Mouse (Mus musculus): ENCODE results near the gene Kcnip1. TPM values are rescaled to one million over a fixed set of nuclear protein-coding genes. Genes with fewer than 3 reads are reported as not detected.

The Kcnip1 gene
- polyA plus RNA-seq, 1 experiment from 2014 or later: 112 TPM

DNA sequence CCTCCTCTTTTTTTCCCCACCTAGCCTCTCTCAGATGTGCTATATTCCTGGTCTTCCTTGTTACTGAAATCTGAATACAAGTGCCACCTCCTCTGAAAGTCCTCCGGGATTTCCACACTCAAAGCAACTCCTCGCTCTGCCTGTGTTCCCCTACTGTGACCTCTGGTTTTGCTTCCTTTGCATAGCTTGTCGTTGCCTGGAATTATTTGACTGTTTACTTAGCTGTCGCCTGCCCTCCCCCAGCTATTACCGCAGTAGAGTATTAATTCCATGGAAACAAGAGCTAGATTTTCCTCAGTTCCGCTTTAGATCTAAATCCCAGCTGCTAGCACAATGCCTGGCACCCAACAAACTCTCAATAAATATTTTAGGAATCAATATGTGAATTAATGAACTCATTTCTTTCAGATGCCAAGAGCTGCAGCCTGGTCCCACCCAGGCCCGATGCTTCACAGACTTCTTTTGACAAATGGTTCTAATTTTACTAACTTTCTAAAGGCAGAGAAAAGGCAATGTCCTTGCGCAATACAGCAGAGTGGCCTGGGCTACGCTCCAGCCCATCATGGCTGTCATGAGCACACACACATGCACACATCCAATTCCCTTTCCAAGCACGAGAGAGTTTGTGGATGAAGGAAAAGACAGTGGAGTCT, 192.4 kb downstream of the Kcnip1 start:
- H3K9ac ChIP-seq (ENCODE audit: low read depth, low read length): no peak overlapping the region
- H3K9me3 ChIP-seq (replicated peaks; ENCODE audit: control insufficient read depth, low read length, poor library complexity, severe bottlenecking): no peaks in the 10 kb centered on the region; the same call in 1 of the 2 replicates
- WGBS: 62% methylated on average over 10 of the region's 10 CpGs
- no peak for ATAC-seq
- H3K4me1 ChIP-seq (ENCODE audit: control insufficient read depth, insufficient read depth, low read length): peaks cover 13% of the 10 kb centered on the region
- H3K36me3 ChIP-seq (ENCODE audit: control insufficient read depth, insufficient read depth, low read length): no peaks in the 10 kb centered on the region
- no peak overlapping the region for H3K4me2 ChIP-seq (ENCODE audit: low read length)
- H3K27me3 ChIP-seq (ENCODE audit: control insufficient read depth, insufficient read depth, low read depth, low read length): no peaks in the 10 kb centered on the region
- H3K27ac ChIP-seq (ENCODE audit: low read length): no peak overlapping the region
- H3K4me3 ChIP-seq (ENCODE audit: low read depth, low read length): no peak overlapping the region

DNA sequence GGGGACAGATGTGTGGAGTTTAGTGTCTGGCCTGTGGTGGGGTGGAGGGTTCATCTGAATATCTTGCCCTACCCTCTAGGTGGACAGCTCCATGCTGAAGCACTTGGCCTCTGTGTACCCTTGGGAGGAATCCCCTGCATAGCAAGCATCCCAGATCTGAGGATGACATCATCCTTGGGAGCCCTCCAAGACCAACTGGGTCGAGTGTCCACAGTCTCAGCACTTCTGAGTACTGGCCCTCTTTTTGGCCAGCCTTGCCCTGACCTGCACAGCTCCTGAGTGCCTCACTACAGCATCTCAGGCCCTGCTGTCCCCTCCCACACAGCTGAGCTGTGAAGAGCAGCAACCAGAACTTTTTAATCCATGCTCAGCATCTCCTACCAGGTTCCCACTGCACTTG, 193.0 kb downstream of the Kcnip1 start:
- Histone ChIP-seq H3K27me3 (ENCODE audit: control insufficient read depth, insufficient read depth, low read depth, low read length) (no peaks in the 10 kb centered on the region), H3K9ac (ENCODE audit: low read depth, low read length) (no peak overlapping the region), H3K4me1 (ENCODE audit: control insufficient read depth, insufficient read depth, low read length) (peaks cover 13% of the 10 kb centered on the region), H3K9me3 (replicated peaks; ENCODE audit: control insufficient read depth, low read length, poor library complexity, severe bottlenecking) (no peaks in the 10 kb centered on the region; the same call in 1 of the 2 replicates), H3K36me3 (ENCODE audit: control insufficient read depth, insufficient read depth, low read length) (no peaks in the 10 kb centered on the region), H3K4me2 (ENCODE audit: low read length) (no peak overlapping the region), H3K27ac (ENCODE audit: low read length) (no peak overlapping the region), H3K4me3 (ENCODE audit: low read depth, low read length) (no peak overlapping the region)
- WGBS: 33% methylated on average over 1 of the region's 1 CpGs
- no peak for ATAC-seq

DNA sequence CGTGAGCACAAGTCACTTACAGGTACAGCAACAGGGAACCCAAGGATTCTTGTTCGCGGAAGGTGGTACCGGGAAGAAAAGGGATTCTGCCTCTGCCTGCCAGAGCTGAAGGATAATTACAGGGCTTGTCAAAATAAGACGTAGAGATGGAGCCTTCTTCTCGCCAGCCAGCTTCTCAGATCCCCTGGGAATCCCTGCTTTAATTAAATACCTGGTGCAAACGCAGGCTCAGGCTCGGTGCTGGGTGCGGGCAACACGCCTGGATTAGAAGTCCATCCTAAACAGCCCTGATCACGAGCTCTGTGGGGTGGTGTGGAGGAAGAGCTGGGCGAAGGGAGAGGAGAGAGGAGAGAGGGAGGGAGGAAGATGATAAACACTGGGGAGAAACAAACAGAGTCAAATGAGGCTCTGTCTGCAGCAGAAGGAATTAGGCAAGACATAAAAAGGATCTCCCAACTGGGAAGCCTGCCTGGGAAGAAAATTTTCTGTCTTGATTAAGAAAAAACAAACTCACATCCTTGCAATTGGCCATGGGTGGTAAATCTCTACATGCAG, 194.8 kb downstream of the Kcnip1 start:
- Histone ChIP-seq H3K27ac (ENCODE audit: low read length) (peak overlapping the region; percentile 48), H3K36me3 (ENCODE audit: control insufficient read depth, insufficient read depth, low read length) (no peaks in the 10 kb centered on the region), H3K4me3 (ENCODE audit: low read depth, low read length) (no peak overlapping the region), H3K4me2 (ENCODE audit: low read length) (no peak overlapping the region), H3K9ac (ENCODE audit: low read depth, low read length) (no peak overlapping the region), H3K27me3 (ENCODE audit: control insufficient read depth, insufficient read depth, low read depth, low read length) (no peaks in the 10 kb centered on the region), H3K9me3 (replicated peaks; ENCODE audit: control insufficient read depth, low read length, poor library complexity, severe bottlenecking) (no peaks in the 10 kb centered on the region; the same call in 1 of the 2 replicates), H3K4me1 (ENCODE audit: control insufficient read depth, insufficient read depth, low read length) (peaks cover 13% of the 10 kb centered on the region)
- 36% methylated on average over 12 of the region's 12 CpGs for WGBS
- peak; percentile 44; the same call in 1 of the 2 replicates for ATAC-seq

DNA sequence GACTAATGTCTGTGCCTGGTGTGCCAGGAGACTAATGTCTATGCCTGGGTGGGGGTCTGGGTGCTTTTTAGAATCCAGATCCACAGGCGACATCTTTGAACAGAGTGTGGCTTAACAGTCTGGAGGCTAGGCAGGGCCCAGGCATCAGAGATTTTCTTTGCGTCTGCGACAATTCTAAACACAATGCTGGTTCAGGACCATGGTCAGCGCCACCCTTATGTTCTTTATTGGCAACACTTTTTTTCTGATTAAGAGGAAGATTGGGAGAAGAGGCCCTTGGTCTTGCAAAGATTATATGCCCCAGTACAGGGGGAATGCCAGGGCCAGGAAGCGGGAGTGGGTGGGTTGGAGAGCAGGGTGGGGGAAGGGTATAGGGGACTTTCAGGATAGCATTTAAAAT, 205.6 kb downstream of the Kcnip1 start:
- Histone ChIP-seq H3K9me3 (replicated peaks; ENCODE audit: control insufficient read depth, low read length, poor library complexity, severe bottlenecking) (no peaks in the 10 kb centered on the region), H3K27ac (ENCODE audit: low read length) (no peak overlapping the region), H3K4me1 (ENCODE audit: control insufficient read depth, insufficient read depth, low read length) (peaks cover 19% of the 10 kb centered on the region), H3K36me3 (ENCODE audit: control insufficient read depth, insufficient read depth, low read length) (no peaks in the 10 kb centered on the region), H3K9ac (ENCODE audit: low read depth, low read length) (no peak overlapping the region), H3K4me3 (ENCODE audit: low read depth, low read length) (no peak overlapping the region), H3K27me3 (ENCODE audit: control insufficient read depth, insufficient read depth, low read depth, low read length) (no peaks in the 10 kb centered on the region), H3K4me2 (ENCODE audit: low read length) (no peak overlapping the region)
- ATAC-seq: no peak
- WGBS: 39% methylated on average over 5 of the region's 5 CpGs

DNA sequence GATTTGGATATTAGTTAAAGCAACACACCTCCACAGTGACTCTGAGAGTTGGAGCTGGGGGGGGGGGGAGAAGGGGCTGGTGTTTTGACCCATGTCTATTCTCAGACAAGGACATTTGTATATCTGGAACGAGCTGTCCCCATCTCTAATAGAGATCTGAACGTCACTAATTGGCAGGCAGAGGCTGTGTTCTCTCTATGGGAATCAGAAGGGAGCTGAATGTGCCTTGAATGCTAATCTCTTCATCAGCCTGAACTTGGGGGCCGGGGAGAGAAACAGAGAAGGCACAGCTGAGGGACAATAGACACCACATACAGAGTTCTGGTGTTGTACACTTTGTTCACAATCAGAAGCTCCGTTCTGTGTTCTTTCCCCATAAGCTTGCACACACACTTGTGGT, 206.4 kb downstream of the Kcnip1 start:
- Histone ChIP-seq H3K4me1 (ENCODE audit: control insufficient read depth, insufficient read depth, low read length) (peaks cover 27% of the 10 kb centered on the region), H3K27me3 (ENCODE audit: control insufficient read depth, insufficient read depth, low read depth, low read length) (no peaks in the 10 kb centered on the region), H3K4me3 (ENCODE audit: low read depth, low read length) (no peak overlapping the region), H3K4me2 (ENCODE audit: low read length) (no peak overlapping the region), H3K9me3 (replicated peaks; ENCODE audit: control insufficient read depth, low read length, poor library complexity, severe bottlenecking) (no peaks in the 10 kb centered on the region), H3K9ac (ENCODE audit: low read depth, low read length) (no peak overlapping the region), H3K36me3 (ENCODE audit: control insufficient read depth, insufficient read depth, low read length) (no peaks in the 10 kb centered on the region), H3K27ac (ENCODE audit: low read length) (no peak overlapping the region)
- 0 out of 2 replicates have a peak, but pooled peaks have one; percentile 36 for ATAC-seq
- WGBS: 18% methylated on average over 4 of the region's 4 CpGs

DNA sequence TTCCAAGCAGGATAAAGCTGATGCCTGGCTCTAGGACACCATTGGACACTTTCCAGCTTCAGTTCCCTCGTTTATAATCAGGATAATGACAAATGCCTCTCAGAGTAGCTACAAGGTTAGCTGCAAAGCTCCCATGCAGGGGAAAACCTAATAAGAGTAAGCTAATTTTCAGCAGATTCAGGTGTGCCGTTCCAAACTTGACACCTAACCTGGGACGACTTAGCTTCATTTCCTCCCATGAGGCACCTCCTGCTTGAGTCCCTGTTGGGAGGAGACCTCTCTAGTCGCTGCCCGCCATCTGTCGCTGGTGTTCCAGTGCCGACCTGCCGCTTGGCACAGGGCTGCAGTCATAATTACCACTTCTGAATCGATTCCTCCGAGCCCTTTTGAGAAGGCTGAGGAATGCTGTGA, 211.4 kb downstream of the Kcnip1 start:
- peak; percentile 66; the same call in 1 of the 2 replicates for ATAC-seq

DNA sequence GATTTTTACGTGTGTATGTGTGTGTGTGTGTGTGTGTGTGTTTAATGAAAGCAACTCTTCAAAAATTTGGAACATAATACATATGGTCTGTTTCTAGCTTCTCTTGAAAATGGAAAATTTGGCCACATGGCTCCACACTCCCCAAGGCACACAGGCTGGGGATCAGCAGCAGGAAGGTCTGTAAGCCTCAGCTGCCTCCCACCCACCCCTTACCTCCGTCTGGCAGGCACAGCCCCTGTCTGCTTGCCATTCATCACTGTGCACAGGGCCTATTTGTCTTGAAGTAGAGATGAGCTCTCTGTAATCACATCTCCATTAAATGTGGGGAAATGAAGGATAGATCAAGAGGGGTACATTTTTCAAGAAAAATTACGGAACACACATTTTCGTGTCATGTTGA, 212.7 kb downstream of the Kcnip1 start:
- H3K4me1 ChIP-seq (ENCODE audit: control insufficient read depth, insufficient read depth, low read length): peaks cover 20% of the 10 kb centered on the region
- no peaks in the 10 kb centered on the region for H3K9me3 ChIP-seq (replicated peaks; ENCODE audit: control insufficient read depth, low read length, poor library complexity, severe bottlenecking)
- WGBS: 66% methylated on average over 4 of the region's 4 CpGs
- no peak overlapping the region for H3K4me3 ChIP-seq (ENCODE audit: low read depth, low read length)
- no peak overlapping the region for H3K9ac ChIP-seq (ENCODE audit: low read depth, low read length)
- no peaks in the 10 kb centered on the region for H3K36me3 ChIP-seq (ENCODE audit: control insufficient read depth, insufficient read depth, low read length)
- ATAC-seq: no peak
- H3K27ac ChIP-seq (ENCODE audit: low read length): no peak overlapping the region
- H3K27me3 ChIP-seq (ENCODE audit: control insufficient read depth, insufficient read depth, low read depth, low read length): no peaks in the 10 kb centered on the region
- H3K4me2 ChIP-seq (ENCODE audit: low read length): no peak overlapping the region

More for the DNA sequence above, 211.4 kb downstream of the Kcnip1 start:
- Histone ChIP-seq H3K4me1 (ENCODE audit: control insufficient read depth, insufficient read depth, low read length) (peaks cover 30% of the 10 kb centered on the region), H3K27me3 (ENCODE audit: control insufficient read depth, insufficient read depth, low read depth, low read length) (no peaks in the 10 kb centered on the region), H3K4me3 (ENCODE audit: low read depth, low read length) (no peak overlapping the region), H3K9ac (ENCODE audit: low read depth, low read length) (no peak overlapping the region), H3K9me3 (replicated peaks; ENCODE audit: control insufficient read depth, low read length, poor library complexity, severe bottlenecking) (no peaks in the 10 kb centered on the region), H3K27ac (ENCODE audit: low read length) (peak overlapping the region; percentile 71), H3K4me2 (ENCODE audit: low read length) (peak overlapping the region; percentile 34), H3K36me3 (ENCODE audit: control insufficient read depth, insufficient read depth, low read length) (no peaks in the 10 kb centered on the region)
- WGBS: 7% methylated on average over 10 of the region's 10 CpGs

DNA sequence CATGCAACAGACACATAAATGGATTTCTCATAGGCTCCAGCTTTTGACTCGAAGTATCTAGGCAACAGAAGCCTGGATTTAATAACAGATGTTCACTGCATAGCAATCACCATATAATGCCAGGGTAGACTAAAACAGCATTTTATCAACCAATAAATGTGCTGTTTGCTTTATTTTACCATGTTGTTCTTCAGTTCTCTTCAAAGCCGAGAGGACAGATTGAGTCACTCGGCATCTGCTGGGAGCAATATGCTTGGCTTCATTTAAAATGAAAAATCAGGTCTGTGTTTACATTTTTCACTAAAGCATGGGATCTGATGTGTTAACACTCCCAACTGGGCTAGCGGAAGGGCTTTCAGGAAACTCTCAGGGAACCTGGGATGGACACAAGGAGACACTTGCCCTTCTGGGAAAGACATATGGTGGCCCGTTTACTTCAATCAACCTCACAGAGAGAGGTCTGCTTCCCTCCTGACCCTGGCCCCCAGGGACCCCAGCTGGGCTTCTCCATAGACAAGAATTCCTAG, 220.3 kb downstream of the Kcnip1 start:
- WGBS: 22% methylated on average over 5 of the region's 5 CpGs

DNA sequence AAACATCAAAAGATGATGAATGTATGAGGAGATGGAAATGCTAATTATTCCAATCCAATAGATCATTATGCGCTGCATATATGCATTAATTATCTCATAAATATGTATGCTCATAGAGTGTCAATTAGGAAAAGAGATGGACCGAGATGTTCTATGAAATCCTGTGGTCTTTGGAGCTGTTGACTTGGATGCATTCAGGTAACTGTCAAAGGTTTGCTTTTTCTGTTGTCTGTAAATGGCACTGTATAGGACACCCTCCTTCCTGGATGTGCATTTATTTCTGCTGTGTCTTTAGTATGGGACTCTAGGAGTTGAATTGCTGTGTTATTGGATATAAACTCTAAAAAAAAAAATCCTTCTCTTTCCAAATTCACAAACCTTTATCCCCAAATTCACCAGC, 220.9 kb downstream of the Kcnip1 start:
- Histone ChIP-seq H3K4me2 (ENCODE audit: low read length) (no peak overlapping the region), H3K9me3 (replicated peaks; ENCODE audit: control insufficient read depth, low read length, poor library complexity, severe bottlenecking) (no peaks in the 10 kb centered on the region), H3K4me1 (ENCODE audit: control insufficient read depth, insufficient read depth, low read length) (peaks cover 18% of the 10 kb centered on the region), H3K27ac (ENCODE audit: low read length) (peak overlapping the region; percentile 72), H3K4me3 (ENCODE audit: low read depth, low read length) (no peak overlapping the region), H3K27me3 (ENCODE audit: control insufficient read depth, insufficient read depth, low read depth, low read length) (no peaks in the 10 kb centered on the region), H3K36me3 (ENCODE audit: control insufficient read depth, insufficient read depth, low read length) (no peaks in the 10 kb centered on the region), H3K9ac (ENCODE audit: low read depth, low read length) (no peak overlapping the region)
- WGBS: 59% methylated on average over 2 of the region's 2 CpGs
- peak; percentile 22 for ATAC-seq

More for the DNA sequence above, 220.3 kb downstream of the Kcnip1 start:
- H3K9ac ChIP-seq (ENCODE audit: low read depth, low read length): no peak overlapping the region
- H3K4me2 ChIP-seq (ENCODE audit: low read length): peak overlapping the region; percentile 18; the same call in 1 of the 2 replicates
- ATAC-seq: peak; percentile 59
- no peaks in the 10 kb centered on the region for H3K9me3 ChIP-seq (replicated peaks; ENCODE audit: control insufficient read depth, low read length, poor library complexity, severe bottlenecking)
- H3K4me3 ChIP-seq (ENCODE audit: low read depth, low read length): no peak overlapping the region
- H3K4me1 ChIP-seq (ENCODE audit: control insufficient read depth, insufficient read depth, low read length): peaks cover 18% of the 10 kb centered on the region
- no peaks in the 10 kb centered on the region for H3K36me3 ChIP-seq (ENCODE audit: control insufficient read depth, insufficient read depth, low read length)
- H3K27me3 ChIP-seq (ENCODE audit: control insufficient read depth, insufficient read depth, low read depth, low read length): no peaks in the 10 kb centered on the region
- peak overlapping the region; percentile 72 for H3K27ac ChIP-seq (ENCODE audit: low read length)
